Mouse (Mus musculus): Measurements from ENCODE around the gene Clca3a1.
"Not testable (repeated sequence)": the region's sequence is repeated elsewhere in the genome, so short reads cannot be mapped to it uniquely, and the experiment has no call there.

The Clca3a1 gene

DNA sequence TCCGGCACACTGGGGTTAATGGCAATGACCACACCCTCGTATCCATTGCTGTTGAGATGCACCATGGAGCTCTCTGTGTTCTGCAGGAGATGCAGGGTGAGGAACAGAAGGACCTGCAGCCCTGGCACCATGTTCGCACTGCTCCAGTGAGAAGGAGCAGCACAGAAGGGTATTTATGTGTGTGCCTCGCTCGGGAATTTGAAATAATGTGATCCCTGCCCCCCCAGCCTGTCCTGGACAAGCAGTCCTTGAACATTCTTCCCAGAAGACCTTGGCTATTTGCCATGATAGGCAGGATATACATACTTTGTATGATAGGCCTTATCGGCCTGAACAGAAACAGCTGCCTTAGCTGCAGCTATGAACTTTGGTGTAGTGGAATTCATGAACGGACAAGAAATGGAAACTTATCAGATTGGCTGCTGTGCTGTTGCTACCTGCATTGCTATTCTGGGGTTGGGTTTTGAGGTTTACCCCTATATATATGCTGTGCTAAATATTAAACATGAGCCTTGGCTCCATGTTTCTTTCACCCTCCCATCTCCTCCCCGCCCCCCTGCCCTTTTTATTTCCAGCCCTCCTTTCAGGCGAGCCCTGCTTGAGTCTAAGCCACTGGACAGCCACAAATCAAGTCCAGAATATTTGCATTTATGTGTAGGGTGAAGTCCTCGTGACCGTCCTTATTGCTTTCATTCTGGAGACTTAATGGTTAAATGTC lies at the start of gene Clca3a1:
Gene Clca3a1, minus strand, starts transcription at position 386 of the 718 bp plus-strand sequence.
- DNase-seq (ENCODE audit: low spot score) = no peak

DNA sequence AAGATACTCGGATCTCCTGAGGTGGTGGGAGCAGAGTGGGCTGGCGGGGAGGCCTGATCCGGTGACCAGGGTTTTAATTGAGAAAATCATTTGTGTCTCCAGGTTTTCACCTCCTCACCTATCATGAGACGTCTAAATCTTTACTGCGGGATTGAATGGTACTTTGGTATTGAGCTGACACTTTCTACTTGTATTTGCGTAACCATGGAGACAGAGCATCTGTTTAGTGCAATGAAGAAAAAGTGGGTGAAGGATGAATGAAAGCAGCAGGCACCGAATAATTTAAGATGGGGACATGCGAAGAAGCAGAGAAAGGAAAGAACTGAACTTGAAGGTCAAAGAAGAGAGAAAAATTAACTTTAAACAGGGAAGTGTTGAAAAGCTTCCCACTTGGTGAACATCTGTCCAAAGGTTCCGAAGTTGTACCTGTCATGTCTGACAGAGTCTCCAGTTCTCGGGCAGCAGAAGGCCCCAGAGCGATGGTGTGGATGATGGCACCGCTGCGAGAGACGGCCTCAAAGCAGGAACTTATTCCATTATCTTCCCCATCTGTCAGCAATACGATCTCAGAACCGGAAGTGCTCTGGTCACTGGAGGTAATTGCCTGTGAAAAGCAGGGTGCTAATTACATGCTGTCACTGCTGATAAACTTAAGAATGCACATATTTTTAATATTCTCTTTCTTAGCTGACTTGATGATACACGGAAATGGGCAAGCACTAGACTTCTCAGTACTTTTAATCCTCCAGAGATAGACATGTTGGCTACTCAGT lies 47.6 kb upstream of the Clca3a1 start:
- not testable (repeated sequence) for DNase-seq (ENCODE audit: low spot score)

DNA sequence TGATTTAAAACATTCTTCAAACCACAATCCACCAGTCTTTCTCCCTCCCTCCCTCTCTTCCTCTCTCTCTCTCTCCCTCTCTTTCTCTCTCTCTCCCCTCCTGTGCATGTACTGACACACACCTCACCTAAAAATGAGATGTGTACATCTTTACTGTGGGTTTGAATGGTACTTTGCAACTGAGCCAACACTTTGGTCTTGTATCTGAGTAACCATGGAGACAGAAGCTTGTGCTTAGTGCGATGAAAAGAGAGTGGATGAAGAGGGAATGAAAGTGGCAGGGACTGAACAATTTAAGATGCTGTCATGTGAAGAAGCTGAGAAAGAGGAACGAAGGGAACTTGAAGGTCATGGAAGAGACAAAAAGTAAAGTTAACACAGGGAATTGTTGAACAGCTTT lies 45.8 kb upstream of the Clca3a1 start:
- not testable (repeated sequence) for DNase-seq (ENCODE audit: low spot score)

DNA sequence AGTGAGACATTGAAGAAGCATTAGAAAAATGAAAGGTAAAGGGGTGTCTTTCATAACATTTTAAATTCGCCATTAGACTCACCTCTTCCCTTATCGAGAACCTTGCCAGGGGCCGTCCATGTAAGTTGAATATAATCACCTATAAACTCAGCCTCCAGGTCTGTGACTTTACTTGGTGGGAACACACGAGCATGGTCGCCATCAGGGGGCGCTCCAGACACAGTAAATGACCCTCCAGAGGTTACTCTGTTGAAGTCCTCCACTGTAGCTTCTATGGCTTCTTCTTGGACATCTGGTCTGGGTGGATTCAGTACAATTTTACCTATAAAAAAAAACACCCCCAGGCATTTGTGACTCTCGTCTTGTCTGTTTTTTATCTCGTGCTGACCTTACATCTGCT lies 41.1 kb upstream of the Clca3a1 start:
- DNase-seq (ENCODE audit: low spot score) = peak; percentile 25

DNA sequence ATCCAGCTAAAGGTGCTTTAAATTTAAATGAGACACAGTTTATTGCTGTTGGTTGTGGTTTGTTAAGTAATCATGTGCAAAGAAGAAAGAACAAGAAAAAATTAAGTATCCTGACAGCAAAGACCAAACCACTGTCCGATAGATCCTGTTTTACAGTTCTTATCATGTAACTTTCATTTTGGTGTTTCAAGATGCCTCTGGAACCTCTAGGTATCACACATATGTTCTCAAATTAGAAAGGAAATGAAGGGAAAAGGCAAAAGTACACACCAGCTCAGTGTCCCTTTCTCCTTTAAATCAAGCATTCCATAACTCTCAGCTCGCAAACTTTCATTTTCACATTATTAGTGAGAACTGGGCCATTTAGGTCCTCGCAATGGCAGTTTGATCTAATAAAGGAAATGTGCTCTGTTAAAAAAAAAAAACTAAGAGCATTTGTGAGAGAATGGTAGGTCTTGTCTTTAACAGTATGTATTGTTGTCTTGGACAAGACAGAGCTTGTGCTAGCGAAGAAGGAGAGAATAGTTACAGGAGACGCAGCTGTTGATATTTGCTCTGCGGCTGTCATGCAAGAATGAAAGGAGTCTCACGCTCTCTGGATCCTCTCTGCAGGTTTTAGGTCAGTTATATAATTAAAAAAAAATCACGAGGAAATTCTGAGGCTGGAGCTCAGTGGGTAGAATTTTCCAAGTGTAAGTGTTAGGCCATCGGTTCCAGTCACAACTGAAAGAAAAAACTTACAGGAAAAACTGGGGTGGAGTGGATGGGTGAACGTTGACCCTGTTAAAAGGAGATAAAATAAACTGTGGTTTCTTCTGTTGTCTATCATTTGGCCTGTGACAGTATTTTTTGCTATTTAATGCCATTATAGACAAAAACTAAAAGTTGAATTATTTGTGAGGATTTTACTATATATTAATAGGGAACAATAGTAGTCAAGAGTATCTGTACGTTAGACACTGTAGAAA lies 24.7 kb upstream of the Clca3a1 start:
- no peak for DNase-seq (ENCODE audit: low spot score)

DNA sequence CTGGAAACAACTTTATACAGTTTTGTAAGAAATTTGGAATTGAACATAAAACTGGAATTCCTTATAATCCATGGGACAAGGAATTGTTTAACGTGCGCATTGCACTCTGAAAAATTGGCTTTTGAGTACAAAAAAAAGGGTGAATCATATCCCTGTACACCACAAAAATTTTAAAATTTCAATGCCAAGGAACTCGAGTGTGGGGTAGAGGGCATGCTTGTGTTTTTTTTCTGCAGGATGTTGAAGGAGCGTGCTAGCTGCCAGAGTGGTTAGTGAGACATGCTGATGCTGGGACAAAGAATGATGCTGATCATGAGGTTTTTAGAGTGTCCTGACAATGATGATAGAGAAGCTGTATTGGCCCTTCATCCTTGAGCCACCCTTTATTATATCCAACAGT lies 4.4 kb upstream of the Clca3a1 start:
- no peak for DNase-seq (ENCODE audit: low spot score)

DNA sequence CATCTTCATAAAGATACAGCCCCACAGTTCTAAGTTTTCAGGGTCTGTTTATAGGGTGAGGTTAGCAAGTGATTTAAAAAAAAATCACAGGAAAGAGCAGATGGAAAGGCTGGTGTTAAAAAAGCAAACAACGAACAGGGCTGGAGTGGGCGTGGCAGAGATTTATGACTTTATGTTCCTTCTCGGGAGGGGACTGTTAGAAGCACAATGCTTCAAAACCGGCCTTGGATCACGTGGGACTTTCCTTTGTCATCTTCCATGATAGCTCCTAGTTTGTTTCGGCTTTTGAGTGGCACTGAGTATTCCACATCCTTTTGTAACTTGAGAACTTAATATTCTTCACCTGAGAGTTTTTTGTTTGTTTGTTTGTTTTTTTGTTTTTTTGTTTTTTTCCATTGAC lies 677 bp upstream of the Clca3a1 start:
- DNase-seq (ENCODE audit: low spot score) = no peak

DNA sequence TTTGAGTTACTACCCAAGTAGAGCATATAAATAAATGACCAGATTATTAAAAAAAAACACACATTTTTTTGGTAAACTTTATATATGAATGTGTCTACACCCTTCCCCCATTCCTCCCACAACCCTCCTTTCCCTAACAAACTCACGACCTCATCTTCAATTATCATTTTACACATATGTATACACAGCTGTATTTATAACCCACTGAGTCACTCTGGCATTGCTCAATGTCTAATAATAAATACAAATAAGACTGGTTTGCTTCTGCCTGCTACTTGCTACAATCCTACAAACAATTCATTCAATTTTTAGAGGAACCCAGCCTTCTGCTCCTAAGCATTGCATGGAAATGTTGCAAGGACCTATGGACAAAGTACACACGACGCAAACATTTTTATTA lies 1.1 kb downstream of the Clca3a1 start:
- DNase-seq (ENCODE audit: low spot score) = no peak

DNA sequence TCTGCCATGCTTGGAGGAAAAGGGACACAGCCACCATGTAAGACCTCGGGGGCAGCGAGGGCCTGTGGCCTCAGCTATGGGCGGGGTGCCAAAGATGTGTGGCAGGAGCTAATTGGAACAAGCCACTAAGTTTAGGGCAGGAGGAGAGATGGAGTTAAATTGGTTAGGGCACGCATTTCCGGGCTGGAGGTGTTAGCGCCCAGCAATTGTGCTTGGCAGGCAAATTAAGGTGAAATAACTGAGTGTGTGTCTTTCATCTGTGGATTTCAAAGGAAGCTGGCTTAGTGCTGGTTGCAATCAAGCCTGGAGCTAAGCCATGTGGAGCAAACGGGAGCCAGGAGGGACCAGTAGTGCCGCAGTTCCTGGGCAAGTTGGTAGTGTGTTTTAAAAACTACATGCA lies 4.7 kb downstream of the Clca3a1 start:
- DNase-seq (ENCODE audit: low spot score) = not testable (repeated sequence)

DNA sequence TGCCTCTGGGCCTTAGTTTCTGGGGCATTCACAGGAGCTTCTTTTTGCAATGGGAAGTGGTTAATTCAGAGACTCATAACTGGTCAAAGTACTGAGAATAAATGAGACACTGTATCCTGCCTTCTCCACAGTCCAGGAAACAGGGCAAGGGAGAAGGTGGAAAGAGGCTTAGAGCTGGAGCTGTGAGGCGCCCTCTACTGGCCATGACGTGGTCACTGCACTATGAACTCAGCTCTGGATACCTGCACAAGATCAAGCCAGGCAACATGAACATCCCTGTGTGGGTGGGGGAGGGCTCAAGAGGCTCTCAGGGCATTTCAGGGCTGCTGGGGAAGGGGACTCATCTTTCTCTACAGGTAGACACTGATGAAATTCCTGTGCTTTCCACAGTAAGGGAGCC lies 7.7 kb downstream of the Clca3a1 start:
- no peak for DNase-seq (ENCODE audit: low spot score)

DNA sequence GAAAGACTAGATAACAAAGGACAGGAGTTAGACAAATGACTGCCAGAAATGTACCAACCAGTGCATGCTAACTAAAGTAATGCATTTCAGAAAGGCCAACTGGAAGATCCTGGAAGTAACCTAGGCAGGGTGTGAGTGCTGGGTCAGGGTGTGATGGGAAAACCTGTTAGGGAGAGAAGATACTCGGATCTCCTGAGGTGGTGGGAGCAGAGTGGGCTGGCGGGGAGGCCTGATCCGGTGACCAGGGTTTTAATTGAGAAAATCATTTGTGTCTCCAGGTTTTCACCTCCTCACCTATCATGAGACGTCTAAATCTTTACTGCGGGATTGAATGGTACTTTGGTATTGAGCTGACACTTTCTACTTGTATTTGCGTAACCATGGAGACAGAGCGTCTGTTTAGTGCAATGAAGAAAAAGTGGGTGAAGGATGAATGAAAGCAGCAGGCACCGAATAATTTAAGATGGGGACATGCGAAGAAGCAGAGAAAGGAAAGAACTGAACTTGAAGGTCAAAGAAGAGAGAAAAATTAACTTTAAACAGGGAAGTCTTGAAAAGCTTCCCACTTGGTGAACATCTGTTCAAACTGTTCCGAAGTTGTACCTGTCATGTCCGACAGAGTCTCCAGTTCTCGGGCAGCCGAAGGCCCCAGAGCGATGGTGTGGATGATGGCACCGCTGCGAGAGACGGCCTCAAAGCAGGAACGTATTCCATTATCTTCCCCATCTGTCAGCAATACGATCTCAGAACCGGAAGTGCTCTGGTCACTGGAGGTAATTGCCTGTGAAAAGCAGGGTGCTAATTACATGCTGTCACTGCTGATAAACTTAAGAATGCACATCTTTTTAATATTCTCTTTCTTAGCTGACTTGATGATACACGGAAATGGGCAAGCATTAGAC lies 11.5 kb downstream of the Clca3a1 start:
- not testable (repeated sequence) for DNase-seq (ENCODE audit: low spot score)

DNA sequence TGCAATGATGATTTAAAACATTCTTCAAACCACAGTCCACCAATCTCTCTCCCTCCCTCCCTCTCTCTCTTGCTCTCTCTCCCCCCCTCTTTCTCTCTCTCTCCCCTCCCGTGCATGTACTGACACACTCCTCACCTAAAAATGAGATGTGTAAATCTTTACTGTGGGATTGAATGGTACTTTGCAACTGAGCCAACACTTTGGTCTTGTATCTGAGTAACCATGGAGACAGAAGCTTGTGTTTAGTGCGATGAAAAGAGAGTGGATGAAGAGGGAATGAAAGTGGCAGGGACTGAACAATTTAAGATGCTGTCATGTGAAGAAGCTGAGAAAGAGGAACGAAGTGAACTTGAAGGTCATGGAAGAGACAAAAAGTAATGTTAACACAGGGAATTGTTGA lies 13.1 kb downstream of the Clca3a1 start:
- not testable (repeated sequence) for DNase-seq (ENCODE audit: low spot score)

DNA sequence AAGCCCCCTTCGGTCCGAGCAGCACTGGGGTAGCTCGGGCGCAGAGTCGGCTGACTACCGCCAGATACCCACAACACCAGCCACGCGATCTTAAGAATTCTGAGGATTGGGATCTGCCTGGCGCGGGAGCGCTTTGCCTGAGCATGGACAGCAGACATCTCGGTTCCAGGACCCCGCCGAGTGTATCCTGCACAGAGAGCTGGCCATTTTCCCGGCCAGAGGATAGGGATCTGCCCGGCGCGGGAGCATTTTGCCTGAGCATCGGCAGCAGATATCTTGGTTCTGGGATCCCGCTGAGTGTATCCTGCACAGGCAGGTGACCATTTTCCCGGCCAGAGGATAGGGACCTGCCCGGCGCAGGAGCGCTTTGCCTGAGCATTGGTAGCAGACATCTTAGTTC lies 22.4 kb downstream of the Clca3a1 start:
- not testable (repeated sequence) for DNase-seq (ENCODE audit: low spot score)

DNA sequence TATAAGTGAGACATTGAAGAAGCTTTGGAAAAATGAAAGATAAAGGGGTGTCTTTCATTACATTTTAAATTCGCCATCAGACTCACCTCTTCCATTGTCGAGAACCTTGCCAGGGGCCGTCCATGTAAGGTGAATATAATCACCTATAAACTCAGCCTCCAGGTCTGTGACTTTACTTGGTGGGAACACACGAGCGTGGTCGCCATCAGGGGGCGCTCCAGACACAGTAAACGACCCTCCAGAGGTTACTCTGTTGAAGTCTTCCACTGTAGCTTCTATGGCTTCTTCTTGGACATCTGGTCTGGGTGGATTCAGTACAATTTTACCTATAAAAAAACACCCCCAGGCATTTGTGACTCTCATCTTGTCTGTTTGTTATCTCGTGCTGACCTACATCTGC lies 23.9 kb downstream of the Clca3a1 start:
- DNase-seq (ENCODE audit: low spot score) = peak; percentile 56

DNA sequence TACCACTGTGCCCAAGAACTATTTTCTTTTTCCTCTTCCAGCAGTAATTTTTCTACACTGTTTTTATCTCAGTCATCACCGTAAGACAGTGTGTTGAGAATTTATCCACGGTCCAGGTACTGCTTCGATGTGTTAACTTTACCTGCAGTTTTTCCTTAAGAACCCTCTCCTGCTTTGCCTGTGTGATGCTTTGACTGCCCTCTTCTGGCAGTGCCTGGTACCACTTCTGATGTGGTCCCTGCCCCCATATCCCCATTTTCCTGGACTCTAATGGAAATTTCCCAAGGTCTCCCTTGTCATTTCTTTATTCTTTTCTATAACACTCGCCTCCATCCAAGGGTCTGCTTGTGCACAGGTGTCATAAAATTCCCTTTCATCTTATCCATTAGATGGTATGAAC lies 37.3 kb downstream of the Clca3a1 start:
- DNase-seq (ENCODE audit: low spot score) = peak; percentile 55

DNA sequence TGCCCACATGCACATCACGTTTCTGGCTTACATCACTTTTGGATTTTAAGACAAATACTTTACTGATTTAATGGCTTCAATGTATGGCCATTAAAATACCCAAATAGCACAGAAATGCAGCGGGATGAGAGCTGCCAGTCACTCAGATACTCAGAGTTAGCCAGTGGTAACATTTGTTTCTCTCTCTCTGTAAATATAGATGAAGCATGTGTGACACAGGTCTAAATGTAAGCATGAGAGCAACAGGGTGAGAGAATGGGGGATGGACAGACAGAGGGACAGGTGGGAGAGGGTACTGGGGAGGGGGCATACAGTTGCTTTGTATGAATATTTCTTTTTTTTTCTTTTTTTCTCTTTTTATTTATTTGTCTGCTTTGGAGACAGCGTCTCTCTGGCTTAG lies 38.2 kb downstream of the Clca3a1 start:
- DNase-seq (ENCODE audit: low spot score) = not testable (repeated sequence)

DNA sequence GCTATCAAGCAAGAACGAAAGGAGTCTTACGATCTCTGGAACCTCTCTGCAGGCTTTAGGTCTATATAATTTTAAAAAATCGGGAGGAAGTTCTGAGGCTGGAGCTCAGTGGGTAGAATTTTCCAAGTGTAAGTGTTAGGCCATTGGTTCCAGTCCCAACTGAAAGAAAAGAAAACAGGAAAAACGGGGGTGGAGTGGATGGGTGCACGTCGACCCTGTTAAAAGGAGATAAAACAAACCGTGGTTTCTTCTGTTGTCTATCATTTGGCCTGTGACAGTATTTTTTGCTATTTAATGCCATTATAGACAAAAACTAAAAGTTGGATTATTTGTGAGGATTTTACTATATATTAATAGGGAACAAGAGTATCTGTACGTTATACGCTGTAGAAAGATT lies 38.9 kb downstream of the Clca3a1 start:
- DNase-seq (ENCODE audit: low spot score) = no peak

DNA sequence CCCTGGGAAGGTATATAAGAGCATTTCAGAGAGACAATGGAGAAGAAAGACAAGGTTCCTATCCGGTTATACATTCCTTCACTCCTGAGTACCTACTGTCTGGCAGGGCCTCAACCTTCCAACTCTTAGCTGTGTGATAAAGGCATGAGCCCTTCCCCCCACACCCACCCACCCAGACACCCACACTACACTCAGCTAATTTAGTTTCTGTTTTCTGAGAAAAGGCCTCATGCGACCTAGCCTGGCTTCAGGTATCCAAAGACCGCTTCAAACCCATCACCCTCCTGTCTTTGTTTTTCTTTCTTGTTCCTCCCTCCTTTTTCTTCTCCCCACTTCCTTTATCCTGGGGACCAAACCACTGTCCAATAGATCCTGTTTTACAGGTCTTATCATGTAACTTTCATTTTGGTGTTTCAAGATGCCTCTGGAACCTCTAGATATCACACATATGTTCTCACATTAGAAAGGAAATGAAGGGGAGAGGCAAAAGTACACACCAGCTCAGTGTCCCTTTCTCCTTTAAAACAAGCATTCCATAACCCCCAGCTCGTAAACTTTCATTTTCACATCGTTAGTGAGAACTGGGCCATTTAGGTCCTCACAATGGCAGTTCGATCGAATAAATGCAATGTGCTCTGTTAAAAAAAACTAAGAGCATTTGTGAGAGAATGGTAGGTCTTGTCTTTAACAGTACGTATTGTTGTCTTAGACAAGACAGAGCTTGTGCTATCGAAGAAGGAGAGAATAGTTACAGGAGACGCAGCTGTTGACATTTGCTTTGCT lies 39.5 kb downstream of the Clca3a1 start:
- no peak for DNase-seq (ENCODE audit: low spot score)

DNA sequence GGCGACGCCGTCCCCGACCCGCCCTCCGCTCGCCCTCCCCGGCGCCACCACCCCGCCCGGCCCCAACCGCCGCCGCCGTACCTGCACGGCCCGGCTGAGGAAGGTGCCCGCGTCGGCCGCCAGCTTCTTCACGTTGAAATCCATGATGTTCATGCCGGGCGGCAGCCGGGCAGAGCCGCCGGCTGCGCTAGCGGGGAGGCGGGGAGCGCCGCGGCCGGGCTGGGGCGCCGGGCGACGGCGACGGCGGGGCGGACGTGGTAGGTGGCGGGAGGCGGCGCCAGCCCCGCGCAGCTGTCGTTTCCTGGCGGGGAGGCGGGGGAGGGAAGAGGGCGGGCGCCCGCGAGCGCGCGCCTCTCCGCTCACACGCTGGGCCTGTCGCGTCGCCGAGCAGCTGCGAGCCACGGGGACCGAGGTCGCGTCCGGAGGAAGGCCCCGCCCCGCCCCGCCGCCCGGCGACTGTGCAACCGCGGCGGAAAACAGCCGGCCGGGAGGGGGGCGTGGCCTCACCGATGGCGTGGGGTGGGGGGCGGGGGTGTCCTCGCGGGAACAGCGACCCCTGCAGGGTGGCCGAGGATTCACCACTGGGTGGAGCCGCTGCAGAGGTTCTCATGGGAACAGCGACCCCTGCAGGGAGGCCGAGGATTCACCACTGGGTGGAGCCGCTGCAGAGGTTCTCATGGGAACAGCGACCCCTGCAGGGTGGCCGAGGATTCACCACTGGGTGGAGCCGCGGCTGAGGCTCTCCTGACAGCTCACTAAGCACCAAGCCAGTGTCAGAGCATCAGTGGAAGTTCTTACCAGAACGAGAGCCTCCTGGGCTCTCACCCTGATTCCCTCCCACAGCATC lies 40.7 kb downstream of the Clca3a1 start, which contains the start of gene Sh3glb1:
Gene Sh3glb1, minus strand, starts transcription at position 435 of the 847 bp plus-strand sequence.
- peak; percentile 100 for DNase-seq (ENCODE audit: low spot score)

Data from urinary bladder, postnatal 25 days (tissue).